Mouse (Mus musculus) midbrain, embryonic 11.5 days (tissue): ENCODE results near the gene Rsph3b. TPM values are rescaled to one million over a fixed set of nuclear protein-coding genes. Genes with fewer than 3 reads are reported as not detected.
"Not testable (repeated sequence)": the region's sequence is repeated elsewhere in the genome, so short reads cannot be mapped to it uniquely, and the experiment has no call there.

ENCODE experiments used
- ATAC-seq: fragments of 200-750 bp; cut with Nextera tagmentation; 2 replicates; pipeline ENCODE4 v1.8.0; 2017; ENCODE audit warnings: moderate TSS enrichment, moderate library complexity; ENCODE audit not compliant: low FRiP score
- DNase-seq: peaks from one replicate; pipeline ENCODE4 v3.0.0; 2015; ENCODE audit warnings: low spot score; ENCODE audit errors: missing footprints
- H3K27ac ChIP-seq: fragments of 300-500 bp; sonication (generic); 2 replicates; pipeline ENCODE4 v1.5.1; 2014; ENCODE audit warnings: low read depth, low read length
- H3K27me3 ChIP-seq: fragments of 300-500 bp; sonication (generic); 2 replicates; pipeline ENCODE4 v1.6.1; 2014; ENCODE audit warnings: mild to moderate bottlenecking, low read length, moderate library complexity, mixed read lengths; ENCODE audit not compliant: control insufficient read depth, insufficient read depth
- H3K36me3 ChIP-seq: fragments of 300-500 bp; sonication (generic); 2 replicates; pipeline ENCODE4 v1.6.1; 2014; ENCODE audit warnings: mild to moderate bottlenecking, low read length, moderate library complexity, mixed read lengths; ENCODE audit not compliant: control insufficient read depth, insufficient read depth
- H3K4me1 ChIP-seq: fragments of 300-500 bp; sonication (generic); 2 replicates; pipeline ENCODE4 v1.6.1; 2014; ENCODE audit warnings: low read length; ENCODE audit not compliant: control insufficient read depth, insufficient read depth
- H3K4me2 ChIP-seq: fragments of 300-500 bp; sonication (generic); 2 replicates; pipeline ENCODE4 v1.6.1; 2014; ENCODE audit warnings: mild to moderate bottlenecking, moderate library complexity
- H3K4me3 ChIP-seq: fragments of 300-500 bp; sonication (generic); 2 replicates; pipeline ENCODE4 v1.5.1; 2014; ENCODE audit warnings: low read depth, low read length
- H3K9ac ChIP-seq: fragments of 300-500 bp; sonication (generic); 2 replicates; pipeline ENCODE4 v1.6.1; 2014; ENCODE audit warnings: low read length
- H3K9me3 ChIP-seq: fragments of 300-500 bp; sonication (generic); 2 replicates; pipeline ENCODE4 v1.6.1; 2016; ENCODE audit warnings: low read length; ENCODE audit not compliant: control insufficient read depth
- WGBS: fragments of 180-500 bp; shearing (Covaris S2); extraction: QIAGEN DNeasy Blood & Tissue Kit; methylation state at CpG from one replicate; pipeline ENCODE4 v1.1.7; 2014; 5-methylcytosine and 5-hydroxymethylcytosine counted together
- polyA plus RNA-seq: library from polyadenylated mRNA; unstranded; fragments of >200 nt; fragmentation: Nextera tagmentation; extraction: Ambion mirVana; gene quantifications from 2 replicates; pipeline ENCODE4 v1.2.1, GENCODE M21; 2014

Gene Rsph3b
- polyA plus RNA-seq, 1 experiment from 2014 or later = 48.2 TPM

DNA sequence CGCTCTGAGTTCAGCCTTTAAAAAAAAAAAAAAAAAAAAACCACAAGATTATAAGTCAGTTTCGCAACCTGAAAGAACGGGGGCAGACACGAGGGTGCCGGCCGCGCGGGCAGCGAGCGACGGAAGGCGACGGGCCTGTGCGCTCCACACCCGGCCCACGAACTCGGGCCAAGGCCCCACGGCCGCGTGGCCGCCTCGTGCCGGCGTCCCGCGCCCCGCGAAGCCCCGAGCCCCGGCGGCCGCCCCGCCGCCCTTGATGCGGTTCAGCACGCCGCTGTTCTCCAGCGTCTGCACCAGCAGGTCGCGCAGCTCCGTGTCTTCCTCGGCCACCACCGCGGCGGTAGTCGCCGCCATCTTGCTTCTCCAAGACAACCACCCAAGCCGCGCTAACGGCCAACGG lies 12.3 kb upstream of the Rsph3b start, which contains the start of gene Tagap1:
Tagap1 (minus strand) TSS at position 381 of the 400 bp plus-strand sequence.
- H3K36me3 ChIP-seq, ATAC-seq, H3K4me1 ChIP-seq, H3K27me3 ChIP-seq, H3K27ac ChIP-seq, H3K9me3 ChIP-seq: not testable (repeated sequence)
- Histone ChIP-seq H3K4me3 (peak within 1 kb of the TSS; percentile 49), H3K9ac (peak within 1 kb of the TSS; percentile 59), H3K4me2 (peak within 1 kb of the TSS; percentile 39)
- peak; percentile 82 for DNase-seq
- under 1% methylated on average over 38 of the region's 51 CpGs for WGBS

GRCm38 (mm10) chr17:6960349-6960748 lies 11.9 kb upstream of the Rsph3b start:
- peak overlapping the region; percentile 39 for H3K4me2 ChIP-seq
- not testable (repeated sequence) for H3K9me3 ChIP-seq, ATAC-seq, H3K27ac ChIP-seq, H3K36me3 ChIP-seq, H3K4me1 ChIP-seq, H3K27me3 ChIP-seq
- peak overlapping the region; percentile 49 for H3K4me3 ChIP-seq
- WGBS = under 1% methylated on average over 12 of the region's 12 CpGs
- DNase-seq = peak; percentile 81
- H3K9ac ChIP-seq = peak overlapping the region; percentile 59; the same call in 1 of the 2 replicates

GRCm38 (mm10) chr17:6959543-6960259 lies 11.2 kb upstream of the Rsph3b start:
- H3K27ac ChIP-seq, ATAC-seq, H3K4me1 ChIP-seq, H3K27me3 ChIP-seq, H3K9ac ChIP-seq, H3K36me3 ChIP-seq, DNase-seq, H3K9me3 ChIP-seq: not testable (repeated sequence)
- peak overlapping the region; percentile 49; the same call in 1 of the 2 replicates for H3K4me3 ChIP-seq
- peak overlapping the region; percentile 39 for H3K4me2 ChIP-seq
- WGBS = 61% methylated on average over 4 of the region's 6 CpGs

- H3K27ac ChIP-seq, H3K9ac ChIP-seq, ATAC-seq, H3K4me3 ChIP-seq, H3K27me3 ChIP-seq, DNase-seq, H3K4me1 ChIP-seq, H3K4me2 ChIP-seq, H3K9me3 ChIP-seq, H3K36me3 ChIP-seq: not testable (repeated sequence)
- 89% methylated on average over 5 of the region's 8 CpGs for WGBS
Measured at GRCm38 (mm10) chr17:6958881-6959280, 10.4 kb upstream of the Rsph3b start.

- DNase-seq (peak; percentile 83), ATAC-seq (peak; percentile 23; the same call in 1 of the 2 replicates)
- H3K9me3 ChIP-seq, H3K4me1 ChIP-seq, H3K27me3 ChIP-seq, H3K36me3 ChIP-seq, H3K27ac ChIP-seq: not testable (repeated sequence)
- H3K9ac ChIP-seq = peak overlapping the region; percentile 55
- 18% methylated on average over 9 of the region's 9 CpGs for WGBS
- H3K4me2 ChIP-seq = peak overlapping the region; percentile 51
- peak overlapping the region; percentile 49 for H3K4me3 ChIP-seq
Measured at GRCm38 (mm10) chr17:6948769-6949228, 317 bp upstream of the Rsph3b start.

DNA sequence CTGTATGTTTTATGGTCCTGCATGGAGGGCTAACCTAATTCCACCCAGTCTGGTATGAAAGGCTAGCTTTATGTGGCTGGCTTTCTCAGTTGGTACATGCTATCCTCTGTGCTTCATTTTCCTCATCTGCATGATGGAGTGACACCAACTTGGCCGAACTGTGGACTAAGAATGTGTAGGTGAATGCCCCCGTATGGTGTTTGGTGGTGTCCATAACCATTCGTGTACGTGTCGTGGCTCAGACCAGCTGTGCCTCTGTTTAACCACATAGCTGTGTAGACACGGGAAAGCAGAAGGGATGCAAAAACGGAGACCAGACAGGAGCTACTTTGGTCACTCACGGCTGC lies 872 bp downstream of the Rsph3b start:
- not testable (repeated sequence) for H3K9ac ChIP-seq, ATAC-seq

DNA sequence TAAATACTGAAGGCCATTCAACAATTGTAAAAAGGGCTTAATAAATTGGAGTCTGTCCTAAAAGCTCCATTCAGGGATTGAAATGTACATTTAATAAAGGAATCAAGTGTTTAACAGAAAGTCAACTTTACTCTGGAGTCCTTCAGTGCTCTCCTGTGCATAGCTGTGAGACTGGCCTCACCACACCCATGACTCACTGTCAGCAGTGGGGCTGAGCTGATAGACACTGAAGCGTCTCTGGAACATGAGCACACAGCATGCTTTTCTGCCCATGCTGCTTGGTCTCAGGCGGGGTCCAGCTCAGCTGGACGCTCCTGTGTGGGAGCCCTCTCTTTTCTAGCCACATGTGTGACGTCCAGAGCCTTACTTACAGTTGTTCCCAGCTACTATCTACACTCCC lies 5.9 kb downstream of the Rsph3b start:
- not testable (repeated sequence) for ATAC-seq

More for the DNA sequence above, 872 bp downstream of the Rsph3b start:
- H3K4me3 ChIP-seq = peak overlapping the region; percentile 49
- not testable (repeated sequence) for H3K27me3 ChIP-seq, DNase-seq, H3K9me3 ChIP-seq, H3K4me1 ChIP-seq, H3K27ac ChIP-seq, H3K36me3 ChIP-seq
- peak overlapping the region; percentile 51 for H3K4me2 ChIP-seq
- no CpG with 5 or more reads among the region's 8 CpGs for WGBS

GRCm38 (mm10) chr17:6931625-6932024 lies 16.9 kb downstream of the Rsph3b start:
- H3K27ac ChIP-seq, H3K4me3 ChIP-seq, H3K9me3 ChIP-seq, H3K4me2 ChIP-seq, ATAC-seq, DNase-seq, H3K27me3 ChIP-seq, H3K36me3 ChIP-seq, H3K9ac ChIP-seq, H3K4me1 ChIP-seq: not testable (repeated sequence)
- WGBS = 97% methylated on average over 6 of the region's 7 CpGs

More for the DNA sequence above, 5.9 kb downstream of the Rsph3b start:
- H3K27me3 ChIP-seq, H3K4me2 ChIP-seq, H3K4me1 ChIP-seq, H3K9me3 ChIP-seq, H3K4me3 ChIP-seq, H3K36me3 ChIP-seq, DNase-seq, H3K9ac ChIP-seq, H3K27ac ChIP-seq: not testable (repeated sequence)
- no CpG with 5 or more reads among the region's 4 CpGs for WGBS

DNA sequence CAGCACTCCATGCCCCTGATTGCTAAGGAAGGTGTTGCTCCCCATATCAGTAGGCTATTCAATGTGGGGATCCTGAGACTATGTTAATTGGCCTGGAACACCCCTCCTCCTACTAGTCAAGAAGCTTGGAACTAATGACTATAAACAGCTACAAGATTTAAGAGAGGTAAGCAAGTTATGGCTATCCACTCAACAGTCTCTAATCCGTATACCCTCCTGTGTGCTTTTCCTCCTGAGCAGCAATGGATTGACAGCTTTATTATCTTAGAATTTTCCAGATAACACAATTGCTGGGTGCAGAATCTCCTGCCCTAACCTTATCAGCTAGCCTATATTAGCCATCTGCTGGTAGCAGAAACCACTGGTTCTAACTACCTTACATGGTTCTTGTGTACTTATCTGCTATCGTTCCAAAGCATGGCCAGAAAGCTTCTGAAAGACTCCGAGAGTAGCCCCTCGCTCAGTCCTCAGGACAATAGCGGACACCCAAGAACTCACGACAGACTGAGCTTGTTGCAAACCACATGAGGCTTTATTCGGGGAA lies 28.1 kb downstream of the Rsph3b start:
- not testable (repeated sequence) for DNase-seq, H3K9me3 ChIP-seq, ATAC-seq, H3K36me3 ChIP-seq, H3K27ac ChIP-seq, H3K4me2 ChIP-seq, H3K4me3 ChIP-seq, H3K4me1 ChIP-seq, H3K27me3 ChIP-seq, H3K9ac ChIP-seq
- 91% methylated on average over 7 of the region's 7 CpGs for WGBS
